Mouse (Mus musculus): ENCODE measurements around the gene Sdcbp2.

Sdcbp2 gene

DNA sequence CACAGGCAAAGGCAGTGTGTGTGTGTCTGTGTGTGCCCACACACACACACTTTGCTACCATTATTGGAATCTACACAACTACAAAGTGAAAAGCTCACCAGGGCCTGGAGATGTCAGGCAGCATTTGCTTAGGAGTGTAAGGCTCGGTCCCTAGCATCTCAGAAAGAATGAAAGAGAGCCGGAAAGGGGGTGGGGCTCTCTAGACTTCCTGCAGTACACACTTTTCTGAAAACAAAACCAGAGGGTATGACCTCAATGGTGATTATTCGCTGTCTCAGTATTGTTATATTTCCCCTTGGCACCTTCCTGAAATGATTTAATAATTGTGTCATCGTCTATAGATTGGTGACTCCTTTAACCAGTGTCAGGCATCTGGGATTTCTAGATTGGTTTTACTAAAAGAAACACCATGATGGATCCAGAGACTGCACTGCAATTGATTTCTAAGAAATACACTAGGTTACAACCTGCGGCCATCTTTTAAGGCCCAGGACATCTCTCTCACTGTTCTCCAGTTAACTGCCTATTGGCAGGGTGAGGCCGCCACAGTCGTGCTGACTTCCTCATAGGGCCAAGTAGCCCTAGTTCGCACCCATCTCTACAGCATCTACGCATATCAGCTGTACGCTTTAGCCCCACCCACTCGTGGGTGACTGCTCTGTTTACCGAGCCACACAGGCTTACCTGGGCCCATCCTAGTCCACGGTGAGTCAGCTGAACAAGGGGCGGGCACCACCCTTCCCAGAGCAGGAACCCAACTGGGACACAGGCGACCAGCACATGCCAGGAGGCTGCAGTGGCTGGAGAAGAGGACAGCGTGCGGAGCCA is at the start of gene Sdcbp2:
TSS of gene Sdcbp2 (plus strand) at position 750 of the 828 bp plus-strand sequence.
- DNase-seq (ENCODE audit: low read depth) = no peak

DNA sequence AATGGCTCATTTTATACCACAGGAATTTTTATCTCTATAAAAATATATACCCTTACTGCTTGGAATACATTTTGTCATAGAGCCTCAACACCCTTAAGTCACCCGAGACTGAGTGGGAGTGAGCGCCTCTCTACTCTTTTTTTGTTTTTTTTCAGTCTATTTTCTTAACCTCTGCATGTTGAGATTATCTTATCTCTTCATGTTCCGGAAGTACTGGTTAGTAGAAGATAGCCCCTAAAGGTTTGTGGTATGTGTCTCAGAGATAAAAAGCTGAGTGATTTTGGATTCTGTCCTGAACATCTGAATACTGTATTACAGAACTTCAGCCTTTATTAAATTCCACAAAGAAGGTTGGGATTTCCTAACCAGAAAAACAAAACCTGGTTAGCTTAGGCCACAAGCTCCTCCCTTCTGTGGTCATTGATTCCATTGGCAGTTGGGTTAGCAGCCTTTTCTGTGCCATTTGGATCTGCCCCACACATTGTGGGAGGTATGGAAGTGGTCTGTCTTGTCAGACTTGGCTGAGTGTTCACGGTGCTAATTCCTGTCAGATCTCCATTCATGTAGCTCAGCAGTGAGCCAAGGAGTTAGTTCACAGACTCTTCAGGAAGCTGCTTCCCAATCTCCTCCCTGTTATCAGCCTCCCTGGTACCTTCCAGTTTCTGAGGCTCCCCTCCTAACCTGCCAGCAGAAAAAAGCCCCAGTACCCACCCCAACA is 47.9 kb upstream of the Sdcbp2 start:
- peak; percentile 54 for DNase-seq (ENCODE audit: low read depth)

DNA sequence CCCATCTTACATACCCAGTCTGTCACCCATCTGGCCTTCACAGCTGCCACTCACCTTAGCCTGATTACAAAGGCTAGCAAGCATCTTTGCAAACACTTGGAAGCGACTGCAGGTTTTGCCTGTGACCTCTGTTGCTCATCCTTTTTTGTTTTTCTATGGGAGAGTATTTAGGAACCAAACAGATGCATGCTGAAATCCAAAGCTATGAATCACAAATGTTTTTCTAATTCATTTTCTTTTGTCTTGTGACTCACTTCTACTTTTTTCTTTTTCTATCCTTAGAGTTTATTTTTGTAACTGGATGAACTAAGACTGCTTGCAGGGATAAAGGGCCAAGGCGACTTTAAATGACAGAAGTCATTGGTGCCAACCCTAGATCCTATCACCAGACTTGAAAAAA is 46.9 kb upstream of the Sdcbp2 start:
- no peak for DNase-seq (ENCODE audit: low read depth)

DNA sequence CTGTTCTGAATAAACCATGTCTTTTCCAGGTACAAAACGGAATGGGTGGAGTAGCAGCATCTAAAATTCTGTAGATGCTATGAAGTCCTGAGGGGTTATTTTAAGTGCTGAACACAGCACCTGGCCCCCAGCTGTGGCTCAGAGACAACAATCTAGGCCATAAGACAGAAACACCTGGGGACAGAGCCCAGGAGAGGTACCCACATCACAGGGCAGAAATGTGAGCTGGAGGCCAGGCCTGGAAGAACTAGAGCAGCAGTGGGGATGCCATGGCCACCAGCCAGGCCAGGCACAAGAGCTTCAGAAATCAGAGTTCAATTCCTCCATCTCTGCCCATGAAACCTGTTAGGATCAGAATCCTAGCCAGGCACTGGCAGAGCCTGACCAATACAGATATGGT is 44.4 kb upstream of the Sdcbp2 start:
- DNase-seq (ENCODE audit: low read depth) = no peak

DNA sequence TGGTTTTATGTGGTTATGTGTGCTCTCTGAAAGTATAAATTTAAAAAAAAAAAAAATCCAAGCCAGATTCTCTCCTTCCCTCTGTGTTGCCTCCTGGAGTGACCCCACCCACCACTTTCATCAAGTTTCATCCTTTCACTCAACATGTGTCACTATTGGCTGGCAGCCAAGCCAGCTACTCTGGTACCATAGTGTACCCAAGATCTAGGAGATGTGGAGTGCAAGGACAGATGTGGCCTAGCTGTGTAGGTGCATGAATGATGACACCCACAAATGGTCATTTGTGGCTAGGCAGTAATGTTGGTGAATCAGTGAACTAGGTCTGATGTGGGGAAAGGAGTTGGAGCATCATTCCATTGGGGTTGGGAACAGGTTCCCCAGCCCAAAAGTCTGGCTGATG is 43.3 kb upstream of the Sdcbp2 start:
- no peak for DNase-seq (ENCODE audit: low read depth)

DNA sequence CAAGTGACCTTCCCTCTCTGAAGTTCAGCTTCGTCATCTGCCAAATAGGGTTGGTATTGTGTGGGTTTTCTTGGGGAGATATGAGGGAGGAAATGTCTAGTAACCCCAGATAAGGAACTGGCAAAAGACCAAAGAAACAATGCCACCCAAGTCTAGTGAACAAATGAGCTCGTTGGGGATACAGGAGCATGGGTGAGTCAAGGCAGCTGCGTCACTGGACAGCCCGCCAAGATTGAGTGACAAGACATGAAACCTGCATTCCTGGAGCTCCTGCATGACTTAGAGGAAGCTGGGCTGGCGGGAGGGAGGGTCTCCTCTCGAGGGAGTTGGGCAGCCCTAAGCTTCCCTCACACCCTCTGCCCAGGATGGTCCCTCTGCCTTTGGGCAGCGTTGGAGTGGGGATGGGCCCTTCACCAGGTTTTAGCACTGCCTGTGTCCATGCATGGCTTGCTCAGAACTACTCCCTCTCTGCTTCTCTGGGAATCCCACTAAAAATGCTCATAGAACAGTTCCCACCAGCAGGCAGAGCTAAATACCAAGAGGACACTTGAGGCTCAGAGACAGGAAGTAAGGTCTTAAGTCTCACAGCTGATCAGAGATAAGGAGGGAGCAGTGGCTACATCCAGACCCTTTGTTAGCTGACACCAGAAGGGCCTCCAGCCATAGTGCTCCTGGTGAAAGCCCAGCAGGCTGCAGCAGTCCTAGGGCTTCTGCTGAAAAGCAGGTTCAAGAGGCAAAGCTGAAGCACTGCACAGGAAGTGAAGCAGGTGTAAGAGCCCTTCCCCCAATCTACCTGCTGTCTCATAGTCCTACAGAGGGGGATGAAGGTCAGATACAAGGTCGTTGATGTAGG is 41.8 kb upstream of the Sdcbp2 start:
- no peak for DNase-seq (ENCODE audit: low read depth)

DNA sequence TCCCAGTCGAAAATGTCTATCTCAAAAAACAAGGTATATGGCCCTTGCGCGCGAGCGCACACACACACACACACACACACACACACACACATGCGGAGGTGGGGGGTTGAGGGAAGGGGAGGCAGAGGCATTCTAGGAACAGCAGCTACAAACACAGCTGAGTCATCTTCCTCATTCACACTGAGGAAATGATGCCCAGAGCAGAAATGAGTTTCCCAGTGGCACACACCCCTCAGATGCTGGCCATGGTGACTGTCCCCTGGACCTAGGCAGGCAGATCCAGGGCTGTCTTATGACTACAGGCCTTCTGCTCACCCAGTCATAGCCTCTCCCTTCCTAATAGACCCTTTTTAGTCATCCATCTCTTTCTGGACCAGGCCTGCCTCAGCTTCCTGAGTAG is 38.8 kb upstream of the Sdcbp2 start:
- no peak for DNase-seq (ENCODE audit: low read depth)

DNA sequence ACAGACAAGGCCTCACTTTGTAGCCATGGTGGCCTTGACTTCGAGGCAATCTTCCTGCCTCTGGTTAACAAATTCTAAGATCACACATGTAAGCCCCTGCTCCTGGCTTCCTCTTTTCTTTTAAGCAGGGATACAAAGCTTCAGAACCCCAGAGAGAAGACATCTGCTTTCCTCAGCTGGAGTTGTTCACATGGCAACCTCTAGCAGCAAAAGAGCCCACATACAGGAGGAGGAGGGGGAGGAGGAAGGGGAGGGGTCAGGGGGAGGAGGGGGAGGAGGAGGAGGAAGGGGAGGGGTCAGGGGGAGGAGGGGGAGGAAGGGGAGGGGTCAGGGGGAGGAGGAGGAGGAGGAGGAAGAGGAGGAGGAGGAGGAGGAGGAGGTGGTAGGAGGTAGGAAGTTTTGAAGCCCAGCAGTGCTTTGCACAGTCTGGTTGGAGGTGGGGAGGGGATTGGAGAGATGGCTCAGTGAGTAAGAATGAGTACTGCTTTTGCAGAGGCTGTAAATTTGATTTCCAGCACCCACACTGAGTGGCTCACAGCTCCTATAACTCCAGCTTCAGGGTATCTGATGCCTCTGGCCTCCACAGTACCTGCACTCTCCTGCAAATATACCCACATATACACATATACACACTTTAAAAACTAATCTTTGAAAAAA is 36.3 kb upstream of the Sdcbp2 start:
- no peak for DNase-seq (ENCODE audit: low read depth)

DNA sequence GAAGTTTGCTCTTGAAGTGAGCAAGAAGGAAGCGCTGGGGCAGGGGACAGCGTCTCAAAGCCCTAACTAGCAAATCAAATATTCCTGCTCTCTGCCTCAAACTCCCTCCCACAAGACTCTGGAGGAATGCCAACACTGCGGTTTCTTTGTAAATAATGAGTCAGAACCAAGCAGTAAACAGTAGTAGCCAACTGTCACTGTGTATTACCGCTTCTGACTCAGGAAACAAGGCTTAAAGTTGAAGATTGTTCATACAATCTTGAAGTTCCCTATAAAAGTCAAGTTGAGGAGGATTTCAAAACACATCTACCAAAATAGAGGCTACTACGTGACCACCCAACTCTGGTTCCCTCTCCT is 35.8 kb upstream of the Sdcbp2 start:
- peak; percentile 32 for DNase-seq (ENCODE audit: low read depth)

DNA sequence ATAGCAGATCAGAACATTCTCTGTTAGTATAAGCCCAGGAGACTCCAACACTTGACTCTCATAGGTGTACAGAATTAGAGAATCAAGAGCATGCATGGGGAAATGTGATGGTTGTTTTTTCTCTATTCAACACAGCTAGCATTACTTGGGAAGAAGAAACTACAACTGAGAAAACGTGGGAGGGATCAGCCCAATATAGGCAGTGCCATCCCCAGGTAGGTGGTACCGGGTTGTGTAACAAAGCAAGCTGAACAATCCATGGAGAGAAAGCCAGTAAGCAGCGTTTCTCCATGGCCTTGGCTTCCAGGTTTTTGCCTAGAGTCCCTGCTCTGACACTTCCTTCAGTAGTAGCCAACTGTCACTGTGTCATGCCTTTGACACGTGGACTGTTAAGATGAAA is 33.8 kb upstream of the Sdcbp2 start:
- DNase-seq (ENCODE audit: low read depth) = no peak

DNA sequence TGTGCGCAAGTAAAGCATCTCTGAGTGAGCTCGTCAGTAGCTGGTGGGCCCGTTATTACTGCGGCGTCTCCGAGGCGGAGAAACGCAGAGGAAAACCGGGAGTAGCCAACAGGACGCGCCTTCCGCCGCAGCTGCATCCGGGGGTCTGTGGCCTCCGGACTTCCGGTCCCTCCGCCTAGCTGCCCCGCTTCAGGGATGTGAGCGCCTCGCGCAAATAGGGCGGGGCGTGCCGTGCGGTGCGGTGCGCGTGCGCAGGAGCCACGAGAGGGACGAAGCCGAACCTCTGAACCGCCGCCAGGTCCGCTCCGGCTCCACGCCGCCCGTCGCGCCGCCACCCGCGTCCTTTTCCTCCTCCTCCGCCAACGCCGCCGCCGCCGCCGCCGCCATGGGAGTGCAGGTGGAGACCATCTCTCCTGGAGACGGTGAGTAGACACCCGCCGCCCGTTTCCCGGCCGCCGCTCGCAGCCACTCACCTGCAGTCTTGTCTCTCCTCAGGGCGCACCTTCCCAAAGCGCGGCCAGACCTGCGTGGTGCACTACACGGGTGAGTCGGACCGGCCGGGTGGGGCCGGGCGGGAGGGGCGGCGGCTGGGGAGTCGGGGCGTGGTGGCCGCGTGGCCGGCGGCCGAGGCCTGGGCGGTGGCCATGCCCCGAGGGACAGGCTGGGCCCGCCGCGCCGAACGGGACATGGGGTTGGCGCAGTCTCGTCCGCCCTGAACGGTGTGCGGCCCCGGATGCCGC is 29.9 kb upstream of the Sdcbp2 start, which contains the start of gene Fkbp1a:
TSS of gene Fkbp1a (plus strand) at position 161 of the 740 bp plus-strand sequence.
- DNase-seq (ENCODE audit: low read depth) = peak; percentile 66

DNA sequence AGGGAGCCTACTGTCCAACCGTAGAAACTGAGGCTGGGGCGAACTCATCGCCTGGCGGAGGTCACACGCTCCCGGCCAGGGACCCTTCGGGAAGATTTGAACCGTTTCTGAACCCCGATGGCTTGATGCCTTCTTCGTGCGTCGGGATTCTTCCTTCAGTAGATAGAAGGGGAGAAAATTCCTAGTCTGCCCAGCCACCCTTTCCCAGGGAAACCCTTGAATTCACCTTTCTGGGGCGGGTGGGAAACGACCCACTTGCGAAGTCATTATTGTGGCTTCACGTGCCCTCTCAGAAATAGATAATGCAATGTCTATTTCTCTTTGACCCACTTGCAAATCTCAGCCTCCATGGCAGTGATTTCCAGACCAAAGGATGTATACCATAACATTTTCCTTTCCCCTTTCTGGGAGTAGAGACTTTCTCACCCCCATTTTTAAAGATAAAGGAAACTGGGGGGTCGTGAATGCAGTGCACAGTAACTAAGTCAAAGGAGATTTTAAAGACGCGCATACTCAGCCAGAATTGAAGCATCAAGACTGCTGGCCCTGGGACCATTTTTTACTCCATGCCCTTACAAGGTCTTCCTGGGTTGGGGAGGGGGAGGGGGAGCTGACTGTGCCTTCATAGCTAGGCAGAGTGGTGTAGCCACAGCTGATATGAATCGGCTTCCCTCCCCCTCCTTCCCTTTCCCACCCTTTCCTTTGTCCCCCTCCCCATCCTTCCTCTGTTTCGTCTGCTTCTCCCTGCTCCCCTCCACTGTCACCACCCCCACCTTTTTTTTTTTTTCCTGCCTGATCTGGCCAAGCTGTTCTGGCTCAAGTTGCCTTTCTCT is 29.1 kb upstream of the Sdcbp2 start:
- DNase-seq (ENCODE audit: low read depth) = no peak

DNA sequence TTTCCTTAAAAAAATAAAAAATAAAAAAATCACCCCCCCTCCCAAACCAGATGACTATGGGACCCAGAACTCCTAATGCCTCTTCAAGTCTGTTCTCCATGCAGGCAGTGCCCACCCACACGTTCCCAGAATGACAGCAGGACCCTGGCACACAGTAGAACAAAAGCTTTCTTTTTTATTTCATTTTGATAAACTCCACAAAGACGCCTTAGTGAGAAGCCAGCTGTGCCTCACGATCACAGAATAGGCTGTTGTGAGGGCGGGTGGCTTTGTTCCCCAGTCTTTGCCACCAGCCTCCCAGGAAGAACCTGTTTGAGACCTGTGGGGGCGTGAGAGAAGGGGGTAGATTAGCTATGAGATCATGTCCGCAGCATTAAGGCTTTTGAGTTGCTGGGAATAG is 27.7 kb upstream of the Sdcbp2 start:
- no peak for DNase-seq (ENCODE audit: low read depth)

DNA sequence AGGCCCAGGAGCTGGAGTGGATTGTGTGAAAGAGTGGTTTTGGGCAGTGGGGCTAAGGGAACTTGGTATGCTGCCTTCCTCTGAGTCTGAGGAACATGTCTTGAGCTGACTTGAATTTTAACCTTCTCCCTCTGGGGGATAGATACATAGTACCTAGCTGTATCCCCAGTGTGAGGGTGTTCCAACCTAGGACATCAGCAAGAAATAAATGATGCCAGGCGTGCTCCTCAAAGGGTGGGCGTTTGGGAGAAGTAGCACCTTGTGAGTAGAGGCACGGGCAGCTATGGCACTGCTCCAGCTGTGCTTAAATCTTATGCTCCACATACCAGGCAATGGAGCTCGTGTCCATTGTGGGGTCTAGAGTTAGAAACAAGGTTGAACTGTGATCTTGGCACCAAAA is 25.9 kb upstream of the Sdcbp2 start:
- no peak for DNase-seq (ENCODE audit: low read depth)

DNA sequence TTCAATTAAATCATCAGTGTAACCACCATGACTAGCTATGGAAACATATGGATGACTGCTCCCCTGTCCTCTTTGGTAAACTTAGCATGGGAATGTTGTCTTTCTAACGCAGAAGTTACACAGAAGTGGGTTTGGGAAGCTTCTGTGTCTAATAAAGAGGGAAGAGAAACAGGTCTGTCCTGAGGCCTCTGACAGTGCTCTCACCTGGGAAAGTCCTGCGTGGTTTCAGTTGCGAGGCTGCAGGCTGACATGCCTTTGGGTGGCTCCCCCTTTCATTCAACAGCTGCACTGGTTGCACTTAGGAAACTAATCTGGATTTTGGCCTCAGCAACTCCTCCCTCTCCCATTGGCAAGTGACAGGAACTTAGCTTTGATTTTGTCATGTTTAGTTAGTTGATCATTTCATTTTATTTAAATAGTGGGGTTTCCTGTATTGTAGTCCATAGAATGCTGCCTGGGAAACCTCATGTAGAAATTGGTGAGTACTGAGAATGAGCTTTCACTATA is 22.8 kb upstream of the Sdcbp2 start:
- no peak for DNase-seq (ENCODE audit: low read depth)

DNA sequence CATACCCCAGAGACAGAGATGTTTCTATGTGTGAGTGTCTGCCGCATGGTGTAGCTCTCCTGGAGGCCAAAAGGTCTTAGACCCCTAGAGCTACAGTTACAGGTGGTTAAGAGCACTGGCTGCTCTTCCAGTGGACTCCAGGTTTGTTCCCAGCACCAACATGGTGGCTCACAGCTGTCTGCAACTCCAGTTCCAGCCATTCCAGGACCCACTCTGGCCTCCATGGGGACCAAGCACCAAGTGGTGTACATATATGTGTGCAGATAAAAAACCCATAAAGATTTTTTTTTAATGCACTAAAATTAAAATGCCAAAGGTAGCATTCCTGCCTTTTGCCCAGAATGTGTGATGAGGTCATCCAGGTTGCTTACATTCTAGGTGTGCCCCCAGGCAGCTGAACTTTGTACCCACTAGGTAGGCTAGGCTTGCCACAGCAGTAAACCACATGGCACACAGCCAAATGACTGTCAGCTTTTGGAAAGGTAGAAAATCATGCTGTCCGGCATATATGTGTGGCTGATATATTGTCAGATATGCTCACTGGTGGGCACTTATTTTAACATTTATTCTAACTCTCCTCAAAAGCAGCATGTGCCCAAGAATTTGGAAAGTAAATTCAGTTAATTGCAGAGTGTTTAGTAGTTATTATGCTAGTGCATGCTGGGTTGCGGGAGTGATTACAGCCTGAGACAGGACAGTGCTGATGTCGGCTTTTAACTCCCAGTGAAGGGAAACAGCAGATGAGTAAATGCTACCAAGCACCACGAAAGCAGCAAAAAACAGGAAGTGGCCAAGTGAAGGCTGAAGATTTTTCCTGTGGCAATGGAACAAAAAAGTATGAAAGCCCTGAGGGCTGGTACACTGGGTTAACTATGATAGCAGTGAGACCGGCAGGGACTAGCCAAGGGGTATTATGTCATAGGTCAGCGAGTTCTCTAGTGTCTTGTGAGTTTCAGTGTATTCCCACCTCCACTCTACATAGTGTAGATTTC is 9.2 kb upstream of the Sdcbp2 start:
- no peak for DNase-seq (ENCODE audit: low read depth)

DNA sequence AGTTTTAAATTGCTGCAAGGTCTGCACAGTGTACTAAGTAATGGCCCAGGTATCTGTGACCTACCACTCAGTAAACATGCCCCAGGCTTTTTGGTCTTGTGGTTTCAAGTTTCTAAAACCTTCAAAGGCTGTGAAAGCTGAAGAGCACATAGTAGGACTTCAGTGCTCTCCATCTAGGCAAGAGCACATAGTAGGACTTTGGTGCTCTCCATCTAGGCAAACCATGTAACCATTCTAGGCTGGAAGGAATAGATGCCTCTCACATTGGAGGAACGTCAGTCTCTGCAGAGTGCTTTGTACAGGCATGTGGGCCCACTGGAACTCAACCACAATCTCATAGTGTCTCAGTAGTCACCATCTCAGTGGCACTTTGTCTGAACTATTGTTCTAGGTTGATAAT is 8.4 kb upstream of the Sdcbp2 start:
- no peak for DNase-seq (ENCODE audit: low read depth)

DNA sequence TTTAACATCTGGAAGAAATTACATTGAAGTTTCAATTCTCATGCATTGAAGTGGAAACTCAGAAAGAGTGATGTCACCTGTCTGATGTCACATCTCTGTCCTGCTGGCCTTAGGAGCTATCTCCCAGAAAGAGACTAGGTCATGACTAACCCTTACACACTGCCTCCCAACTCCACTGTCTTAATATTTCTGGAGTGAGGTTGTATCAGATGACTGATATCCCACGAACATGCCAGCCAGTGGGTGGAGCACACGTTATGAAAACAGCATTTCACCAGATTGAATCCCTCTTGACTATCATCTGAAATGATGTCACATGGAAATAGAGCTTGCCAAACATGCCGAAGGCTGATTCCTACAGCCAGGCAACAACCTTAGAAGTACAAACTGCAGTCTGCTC is 7.4 kb upstream of the Sdcbp2 start:
- DNase-seq (ENCODE audit: low read depth) = peak; percentile 45

DNA sequence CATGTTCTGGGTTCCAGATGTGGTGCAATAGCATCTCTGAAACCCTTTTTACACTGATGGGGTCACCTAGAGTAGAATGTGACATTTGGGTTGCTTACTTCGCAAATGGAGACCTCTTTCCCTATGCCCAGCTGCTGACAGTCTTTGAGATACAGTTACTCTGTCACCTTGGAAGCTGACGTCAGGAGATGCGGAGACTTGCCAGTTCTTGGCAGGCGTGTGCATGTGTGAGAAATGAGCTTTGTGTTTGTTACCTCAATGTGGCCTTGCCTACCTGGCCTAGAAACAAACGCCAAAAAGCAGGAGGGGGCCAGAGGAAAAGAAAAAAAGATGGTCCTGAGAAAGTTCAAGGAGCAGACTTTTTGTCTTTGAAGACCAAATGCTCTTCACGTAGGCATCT is 5.6 kb upstream of the Sdcbp2 start:
- no peak for DNase-seq (ENCODE audit: low read depth)
